In genomic region chr17:47501946-47502706, GRCm38 (mm10) we compare ENCODE assay signal across 7 mouse cellular contexts. TPM values are rescaled to one million over a fixed set of nuclear protein-coding genes. Genes with fewer than 3 reads are reported as not detected.
DNase-seq lines count a peak whose midpoint lies in the region; ATAC-seq and TF ChIP-seq lines count a peak whose summit lies in the region.

Taf8 (minus strand) TSS chr17:47502292.

- WGBS in embryonic facial prominence, embryonic 10.5 days, result 3% methylated on average over 40 of the region's 40 CpGs
- WGBS in intestine, postnatal 0 days, result 1% methylated on average over 40 of the region's 40 CpGs
- 2% methylated on average over 40 of the region's 40 CpGs for whole genome bisulfite sequencing in midbrain, embryonic 12.5 days
- WGBS in small intestine, adult 2 months, result under 1% methylated on average over 40 of the region's 40 CpGs

- TF ChIP-seq POLR2A in small intestine, adult 2 months (IDR thresholded peaks at IDR 0.05; ENCODE audit: low read depth, low read length), result peak; percentile 62

- no peak for TF ChIP-seq CTCF in intestine, postnatal 0 days (IDR thresholded peaks at IDR 0.05; ENCODE audit: low read depth)
- TF ChIP-seq CTCF in small intestine, adult 2 months (IDR thresholded peaks at IDR 0.05; ENCODE audit: extremely low read depth, insufficient read length, insufficient replicate concordance, low read depth, low read length), result no peak

- intact Hi-C loops in left cerebral cortex, postnatal 4 days (cut with DNase I), result no loop called here

- H3K36me3 ChIP-seq in embryonic facial prominence, embryonic 10.5 days (replicated peaks), result peaks cover 32% of the 10 kb centered on the region
- peaks cover 21% of the 10 kb centered on the region; the same call in 1 of the 2 replicates for H3K36me3 ChIP-seq in intestine, postnatal 0 days (ENCODE audit: control insufficient read depth, insufficient read depth)
- peaks cover 20% of the 10 kb centered on the region for H3K36me3 ChIP-seq in midbrain, embryonic 12.5 days
- peaks cover 18% of the 10 kb centered on the region for H3K36me3 ChIP-seq in small intestine, adult 2 months (ENCODE audit: control insufficient read depth, insufficient read depth, low read length)

- H3K27me3 ChIP-seq in embryonic facial prominence, embryonic 10.5 days (replicated peaks; ENCODE audit: low read depth, poor library complexity, severe bottlenecking), result no peaks in the 10 kb centered on the region
- no peaks in the 10 kb centered on the region for H3K27me3 ChIP-seq in intestine, postnatal 0 days (replicated peaks; ENCODE audit: control insufficient read depth, insufficient read depth, low read length)
- H3K27me3 ChIP-seq in midbrain, embryonic 12.5 days, result peaks cover 6% of the 10 kb centered on the region; the same call in 1 of the 2 replicates
- H3K27me3 ChIP-seq in small intestine, adult 2 months (ENCODE audit: control insufficient read depth, insufficient read depth, low read length), result no peaks in the 10 kb centered on the region

- ATAC-seq in intestine, postnatal 0 days, result peak; percentile 91
- ATAC-seq in midbrain, embryonic 12.5 days (ENCODE audit: low FRiP score, low read depth), result peak; percentile 97

- H3K9ac ChIP-seq in intestine, postnatal 0 days (ENCODE audit: low read depth, low read length), result peak within 1 kb of the TSS; percentile 75
- peak within 1 kb of the TSS; percentile 63 for H3K9ac ChIP-seq in midbrain, embryonic 12.5 days (replicated peaks)

- peak; percentile 95 for DNase-seq in adrenal gland, postnatal 10 days
- DNase-seq in embryonic facial prominence, embryonic 10.5 days (ENCODE audit: low spot score), result peak; percentile 97
- DNase-seq in gonadal fat pad, adult 2 months (ENCODE audit: low read depth), result peak; percentile 55
- DNase-seq in left cerebral cortex, postnatal 4 days, result peak; percentile 95

- H3K4me2 ChIP-seq in intestine, postnatal 0 days (replicated peaks; ENCODE audit: low read depth), result peak within 1 kb of the TSS; percentile 70
- H3K4me2 ChIP-seq in midbrain, embryonic 12.5 days (replicated peaks), result peak within 1 kb of the TSS; percentile 78

- peak within 1 kb of the TSS; percentile 76 for H3K4me3 ChIP-seq in embryonic facial prominence, embryonic 10.5 days
- peak within 1 kb of the TSS; percentile 66 for H3K4me3 ChIP-seq in intestine, postnatal 0 days (ENCODE audit: low read depth, low read length)
- peak within 1 kb of the TSS; percentile 69 for H3K4me3 ChIP-seq in midbrain, embryonic 12.5 days
- peak within 1 kb of the TSS; percentile 74 for H3K4me3 ChIP-seq in small intestine, adult 2 months (ENCODE audit: low read depth, low read length)

- peaks cover 28% of the 10 kb centered on the region for H3K4me1 ChIP-seq in embryonic facial prominence, embryonic 10.5 days
- peaks cover 4% of the 10 kb centered on the region; the same call in 1 of the 2 replicates for H3K4me1 ChIP-seq in intestine, postnatal 0 days (replicated peaks; ENCODE audit: control insufficient read depth, insufficient read depth, low read length)
- H3K4me1 ChIP-seq in midbrain, embryonic 12.5 days, result peaks cover 19% of the 10 kb centered on the region
- peaks cover 22% of the 10 kb centered on the region for H3K4me1 ChIP-seq in small intestine, adult 2 months (ENCODE audit: control insufficient read depth, insufficient read depth, insufficient read length, low read length)

- no peaks in the 10 kb centered on the region for H3K9me3 ChIP-seq in embryonic facial prominence, embryonic 10.5 days
- no peaks in the 10 kb centered on the region for H3K9me3 ChIP-seq in intestine, postnatal 0 days (ENCODE audit: control insufficient read depth)
- no peaks in the 10 kb centered on the region for H3K9me3 ChIP-seq in midbrain, embryonic 12.5 days

- peak within 1 kb of the TSS; percentile 96 for H3K27ac ChIP-seq in embryonic facial prominence, embryonic 10.5 days (replicated peaks)
- peak within 1 kb of the TSS; percentile 79 for H3K27ac ChIP-seq in intestine, postnatal 0 days (ENCODE audit: low read depth, low read length)
- H3K27ac ChIP-seq in midbrain, embryonic 12.5 days (replicated peaks), result peak within 1 kb of the TSS; percentile 66; the same call in 1 of the 2 replicates
- peak within 1 kb of the TSS; percentile 68 for H3K27ac ChIP-seq in small intestine, adult 2 months (ENCODE audit: insufficient read depth, low read depth, low read length)

RNA-seq across cellular contexts. Expression of gene Taf8, which starts in this region (rescaled TPM):
- total RNA-seq in adrenal gland, postnatal 10 days (2021), result 10 to 100 TPM; 15.4 to 19.1 TPM
- polyA plus RNA-seq in embryonic facial prominence, embryonic 10.5 days (2016; fragmentation: Nextera tagmentation; extraction: Ambion mirVana), result 32.0 and 35.3 TPM in 2 replicates
- polyA plus RNA-seq in gonadal fat pad, adult 2 months (2012; rRNA removed), result 22.7 and 23.1 TPM in 2 replicates
- 8.3 and 9.2 TPM in 2 replicates for polyA plus RNA-seq in intestine, postnatal 0 days (2015; fragmentation: Nextera tagmentation; extraction: Ambion mirVana)
- 10 to 100 TPM; 12.7 to 15.5 TPM for total RNA-seq in left cerebral cortex, postnatal 4 days (2021)
- 32.2 and 32.7 TPM in 2 replicates for polyA plus RNA-seq in midbrain, embryonic 12.5 days (2016; fragmentation: Nextera tagmentation; extraction: Ambion mirVana)
- 6.2 and 13.3 TPM in 2 replicates for polyA plus RNA-seq in small intestine, adult 2 months (2012; rRNA removed)

Comparison
In these comparisons a context has a peak if more than half of its experiments do, and no peak if none do; other contexts are left out.
1. Peak in every context shown above with its lines: DNase-seq, ATAC-seq, H3K4me3 ChIP-seq and H3K27ac ChIP-seq.